Mouse (Mus musculus) ES-E14 (cell line): ENCODE data around the gene Shb. TPM values are rescaled to one million over a fixed set of nuclear protein-coding genes. Genes with fewer than 3 reads are reported as not detected.
A peak's percentile ranks its signal among the peaks of the same experiment; 100 is the strongest.

Experiments used
- DNase-seq: peaks from one replicate; pipeline ENCODE4 v3.0.0-alpha.2; 2013; ENCODE audit warnings: low read depth, low spot score
- H3K27ac ChIP-seq: 2 replicates; pipeline ENCODE4 v1.5.1; 2012; ENCODE audit warnings: low read depth, mild to moderate bottlenecking, low read length, moderate library complexity, mixed read lengths; ENCODE audit not compliant: poor library complexity, insufficient read depth, severe bottlenecking
- H3K36me3 ChIP-seq: 2 replicates; pipeline ENCODE4 v1.6.1; 2012; ENCODE audit warnings: mild to moderate bottlenecking, low read length, moderate library complexity, mixed read lengths; ENCODE audit not compliant: control insufficient read depth, poor library complexity, insufficient read depth, severe bottlenecking
- H3K4me1 ChIP-seq, 2 experiments: fragments of 150-350 bp in 1 of 2; sonication (generic) in 1 of 2; 2 replicates each; pipeline ENCODE4 v1.6.1; 2012; ENCODE audit warnings: low read length in 2 of 2, mild to moderate bottlenecking in 1 of 2, mixed read lengths in 1 of 2; ENCODE audit not compliant: control insufficient read depth in 2 of 2, insufficient read depth in 2 of 2, poor library complexity in 1 of 2
- H3K4me3 ChIP-seq, 2 experiments: fragments of 150-350 bp in 1 of 2; sonication (generic) in 1 of 2; 2 replicates each; pipeline ENCODE4 v1.5.1; 2012; ENCODE audit warnings: low read length in 2 of 2, low read depth in 1 of 2, mild to moderate bottlenecking in 1 of 2, mixed read lengths in 1 of 2; ENCODE audit not compliant: insufficient read depth in 1 of 2, poor library complexity in 1 of 2, severe bottlenecking in 1 of 2
- H3K9ac ChIP-seq: 2 replicates; pipeline ENCODE4 v1.6.1; 2012; ENCODE audit warnings: low read depth, mild to moderate bottlenecking, low read length, mixed read lengths; ENCODE audit not compliant: poor library complexity, insufficient read depth, severe bottlenecking
- H3K9me3 ChIP-seq: fragments of 150-350 bp; sonication (generic); 2 replicates; pipeline ENCODE4 v1.6.1; 2012; ENCODE audit warnings: low read depth, mild to moderate bottlenecking, low read length; ENCODE audit not compliant: control insufficient read depth, insufficient read depth
- CHD2 ChIP-seq: IDR thresholded peaks from 2 replicates; pipeline ENCODE4 v1.6.1; 2014; ENCODE audit warnings: mild to moderate bottlenecking, low read depth, low read length, inconsistent platforms
- HCFC1 ChIP-seq: IDR thresholded peaks from 2 replicates; pipeline ENCODE4 v1.6.1; 2012; ENCODE audit warnings: low read length, inconsistent platforms, borderline replicate concordance; ENCODE audit not compliant: insufficient read depth
- MAFK ChIP-seq: IDR thresholded peaks from 2 replicates; pipeline ENCODE4 v1.6.1; 2014; ENCODE audit warnings: mild to moderate bottlenecking, low read depth, low read length, inconsistent platforms; ENCODE audit not compliant: insufficient read depth
- ZC3H11A ChIP-seq: IDR thresholded peaks from 2 replicates; pipeline ENCODE4 v1.6.1; 2012; ENCODE audit warnings: low read depth, mild to moderate bottlenecking, inconsistent platforms, low read length, borderline replicate concordance
- ZNF384 ChIP-seq: IDR thresholded peaks from 2 replicates; pipeline ENCODE4 v1.6.1; 2012; ENCODE audit warnings: low read depth, low read length, inconsistent platforms
- in situ Hi-C, 2 experiments: fragments of 600-800 bp; cut with MboI; formaldehyde crosslinking; loops; one replicate each; pipeline ENCODE4 v1.15.1; 2025; ENCODE audit warnings: low sequenced_read_pairs in 2 of 2, inconsistent platforms in 1 of 2; ENCODE audit not compliant: unreplicated experiment in 2 of 2
- total RNA-seq: library from RNA; depleted of rRNA; stranded (reverse); fragments of 300-350 nt; gene quantifications from 2 replicates; pipeline ENCODE4 v1.2.3, GENCODE M21; 2012

Shb gene
- total RNA-seq, 1 experiment = 15.9 TPM

- no peak for DNase-seq
- no peak overlapping the region for H3K4me3 ChIP-seq
- no peak overlapping the region for H3K27ac ChIP-seq
- no peak overlapping the region for H3K9ac ChIP-seq
- TF ChIP-seq ZNF384 (no peak), MAFK (no peak), HCFC1 (no peak), ZC3H11A (no peak), CHD2 (no peak)
- no peaks in the 10 kb centered on the region; the same call in 1 of the 2 replicates for H3K36me3 ChIP-seq
- in situ Hi-C loops = no loop called here
- no peaks in the 10 kb centered on the region for H3K9me3 ChIP-seq
- peaks cover 0 to 33% of the 10 kb centered on the region in 2 experiments; a peak in 3 of 4 replicates for H3K4me1 ChIP-seq
These were observed 17.9 kb downstream of the Shb start for GRCm38 (mm10) chr4:45514406-45514805.

- TF ChIP-seq ZC3H11A (no peak), HCFC1 (no peak), MAFK (peak; percentile 22), ZNF384 (no peak)
- 0 out of 2 replicates have a peak overlapping the region, but pooled peaks have one; percentile 15 for H3K27ac ChIP-seq
- peaks cover 0 to 33% of the 10 kb centered on the region in 2 experiments; a peak in 3 of 4 replicates for H3K4me1 ChIP-seq
- in situ Hi-C loops = no loop called here
- DNase-seq = peak; percentile 87
- H3K9ac ChIP-seq = no peak overlapping the region
- no peak overlapping the region for H3K4me3 ChIP-seq
- H3K9me3 ChIP-seq = no peaks in the 10 kb centered on the region
- H3K36me3 ChIP-seq = no peaks in the 10 kb centered on the region; the same call in 1 of the 2 replicates
These were observed 18.4 kb downstream of the Shb start for GRCm38 (mm10) chr4:45513791-45514293.

- Histone ChIP-seq H3K9ac (no peak overlapping the region), H3K9me3 (no peaks in the 10 kb centered on the region), H3K4me1 (peaks cover 0 to 35% of the 10 kb centered on the region in 2 experiments; a peak in 3 of 4 replicates), H3K4me3 (no peak overlapping the region), H3K27ac (0 out of 2 replicates have a peak overlapping the region, but pooled peaks have one; percentile 15), H3K36me3 (no peaks in the 10 kb centered on the region; the same call in 1 of the 2 replicates)
- TF ChIP-seq ZC3H11A (no peak), ZNF384 (no peak), HCFC1 (no peak), CHD2 (no peak), MAFK (no peak)
- in situ Hi-C loops = no loop called here
- no peak for DNase-seq
These were observed 18.9 kb downstream of the Shb start for GRCm38 (mm10) chr4:45513340-45513739.

GRCm38 (mm10) chr4:45510163-45510562 lies 22.1 kb downstream of the Shb start:
- no peak overlapping the region for H3K27ac ChIP-seq
- H3K4me3 ChIP-seq = no peak overlapping the region
- no peaks in the 10 kb centered on the region for H3K9me3 ChIP-seq
- H3K36me3 ChIP-seq = no peaks in the 10 kb centered on the region; the same call in 1 of the 2 replicates
- DNase-seq = no peak
- in situ Hi-C loops = no loop called here
- TF ChIP-seq ZNF384 = no peak
- no peak for TF ChIP-seq CHD2
- TF ChIP-seq MAFK = no peak
- no peak for TF ChIP-seq ZC3H11A
- TF ChIP-seq HCFC1 = no peak
- no peak overlapping the region for H3K9ac ChIP-seq
- peaks cover 4 to 47% of the 10 kb centered on the region in 2 experiments for H3K4me1 ChIP-seq
